ENCODE assay signal across 19 mouse cellular contexts in the genomic region with DNA sequence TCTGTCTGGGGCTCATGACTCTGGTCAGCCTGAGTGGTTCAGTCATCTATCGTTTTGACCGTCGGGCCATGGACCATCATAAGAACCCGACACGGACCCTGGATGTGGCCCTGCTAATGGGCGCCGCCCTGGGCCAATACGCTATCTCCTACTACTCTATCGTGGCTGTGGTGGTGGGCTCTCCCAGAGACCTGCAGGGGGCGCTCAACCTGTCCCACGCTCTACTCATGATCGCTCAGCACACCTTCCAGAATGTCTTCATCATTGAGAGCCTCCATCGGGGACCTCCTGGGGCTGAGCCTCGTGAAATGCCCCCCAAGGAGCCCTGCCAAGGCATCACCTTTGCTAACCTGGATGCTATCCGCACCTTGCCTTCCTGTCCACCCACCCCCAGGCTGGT. TPM values are rescaled to one million over a fixed set of nuclear protein-coding genes. Genes with fewer than 3 reads are reported as not detected.
DNase-seq lines count a peak whose midpoint lies in the region; ATAC-seq and TF ChIP-seq lines count a peak whose summit lies in the region.
"Had no signal": no experiment of that assay in that cellular context is flagged by ENCODE, and none has a peak within 500 bp of the region (broad histone marks: within the 10 kb centered on the region; RNA-seq: fewer than 3 reads in every experiment).

No protein-coding gene starts in this region.

- no peaks in the 10 kb centered on the region for H3K9me3 ChIP-seq in liver, embryonic 11.5 days (ENCODE audit: control insufficient read depth, low read length)
- no peaks in the 10 kb centered on the region for H3K9me3 ChIP-seq in E14TG2a.4 (ENCODE audit: low read length)
- H3K9me3 ChIP-seq: G1E; neural tube, embryonic 15.5 days had no signal

- H3K4me3 ChIP-seq in liver, adult 2 months (ENCODE audit: insufficient read depth, low read depth, low read length): no peak overlapping the region
- H3K4me3 ChIP-seq in liver, embryonic 11.5 days (ENCODE audit: low read depth, low read length): no peak overlapping the region
- H3K4me3 ChIP-seq in E14TG2a.4 (replicated peaks; ENCODE audit: low read length): no peak overlapping the region
- H3K4me3 ChIP-seq: neural tube, embryonic 15.5 days had no signal

- peak; percentile 29; the same call in 1 of the 2 replicates for TF ChIP-seq CTCF in liver, adult 2 months (IDR thresholded peaks at IDR 0.05; ENCODE audit: low read depth, low read length)
- TF ChIP-seq CTCF in E14TG2a.4 (conservative IDR thresholded peaks at IDR 0.05; ENCODE audit: low read length): peak; percentile 68

- DNase-seq in liver, adult 2 months (ENCODE audit: extremely low read depth, low read depth, low spot score): no peak
- DNase-seq in liver, embryonic 11.5 days (ENCODE audit: low spot score): no peak
- peak; percentile 49 for DNase-seq in A20 (ENCODE audit: low read depth, low spot score)
- no peak for DNase-seq in retina, postnatal 1 day
- DNase-seq in adrenal gland, adult (ENCODE audit: inconsistent age in 2 of 2, low spot score in 1 of 2): no peak
- DNase-seq: cerebellum, adult 9-11 months; kidney, adult 18-20 months; lung, adult 18-20 months; midbrain, embryonic 14.5 days had no signal

- no peaks in the 10 kb centered on the region for H3K79me2 ChIP-seq in liver, adult 2 months (ENCODE audit: control insufficient read depth, insufficient read depth, low read length)

- no peaks in the 10 kb centered on the region; the same call in 1 of the 2 replicates for H3K27me3 ChIP-seq in liver, adult 2 months (ENCODE audit: control insufficient read depth, insufficient read depth, low read length)
- peaks cover 65% of the 10 kb centered on the region for H3K27me3 ChIP-seq in liver, embryonic 11.5 days (replicated peaks; ENCODE audit: control insufficient read depth, insufficient read depth, low read length)
- peaks cover 80% of the 10 kb centered on the region for H3K27me3 ChIP-seq in E14TG2a.4 (ENCODE audit: insufficient read depth, low read length)

- H3K4me2 ChIP-seq in liver, embryonic 11.5 days: no peak overlapping the region
- H3K4me2 ChIP-seq: heart, embryonic 11.5 days; neural tube, embryonic 15.5 days had no signal

- no peak overlapping the region for H3K27ac ChIP-seq in liver, adult 2 months (replicated peaks; ENCODE audit: insufficient read depth, low read depth, low read length)
- H3K27ac ChIP-seq in liver, embryonic 11.5 days (ENCODE audit: low read depth, low read length): no peak overlapping the region
- H3K27ac ChIP-seq: neural tube, embryonic 15.5 days had no signal

- no peak for ATAC-seq in liver, embryonic 11.5 days (replicated peaks; ENCODE audit: low FRiP score)
- peak; percentile 57; the same call in 1 of the 2 replicates for ATAC-seq in megakaryocyte progenitor cell, adult 5-6 weeks (replicated peaks; ENCODE audit: poor library complexity)
- no peak for ATAC-seq in megakaryocyte, adult 5-6 weeks (ENCODE audit: poor library complexity, severe bottlenecking)

- H3K4me1 ChIP-seq in liver, adult 2 months (ENCODE audit: control insufficient read depth, insufficient read depth, low read length): no peaks in the 10 kb centered on the region
- no peaks in the 10 kb centered on the region for H3K4me1 ChIP-seq in liver, embryonic 11.5 days (replicated peaks; ENCODE audit: control insufficient read depth, insufficient read depth, low read length)
- peaks cover 20% of the 10 kb centered on the region for H3K4me1 ChIP-seq in E14TG2a.4 (replicated peaks; ENCODE audit: low read depth, low read length)

- H3K36me3 ChIP-seq in liver, adult 2 months (ENCODE audit: control insufficient read depth, insufficient read depth, low read length): no peaks in the 10 kb centered on the region
- H3K36me3 ChIP-seq in liver, embryonic 11.5 days (ENCODE audit: control insufficient read depth, insufficient read depth, low read length): no peaks in the 10 kb centered on the region
- H3K36me3 ChIP-seq in E14TG2a.4 (ENCODE audit: insufficient read depth, low read length): no peaks in the 10 kb centered on the region
- H3K36me3 ChIP-seq: G1E; neural tube, embryonic 15.5 days had no signal

- WGBS in liver, adult 2 months: 66% methylated on average over 15 of the region's 15 CpGs
- whole genome bisulfite sequencing in liver, embryonic 11.5 days: 63% methylated on average over 15 of the region's 15 CpGs

- no peak for TF ChIP-seq POLR2A in liver, adult 2 months (IDR thresholded peaks at IDR 0.05; ENCODE audit: extremely low read depth, insufficient read depth, low read length)

- no peak overlapping the region for H3K9ac ChIP-seq in liver, adult 2 months (ENCODE audit: low read depth, low read length)
- no peak overlapping the region for H3K9ac ChIP-seq in liver, embryonic 11.5 days (ENCODE audit: low read depth, low read length)
- H3K9ac ChIP-seq: neural tube, embryonic 15.5 days had no signal

RNA-seq across cellular contexts. Expression of gene Otop3, which starts 5.2 kb away (rescaled TPM):
- total RNA-seq in liver, adult 2 months (2014; rRNA removed): not detected in 2 replicates
- polyA plus RNA-seq in liver, adult 2 months (2012; rRNA removed): not detected in 2 replicates
- not detected in 2 replicates for polyA plus RNA-seq in liver, embryonic 11.5 days (2014; fragmentation: Nextera tagmentation; extraction: Ambion mirVana)
- not detected in 2 replicates for total RNA-seq in megakaryocyte progenitor cell, adult 5-6 weeks (2015)
- total RNA-seq in megakaryocyte progenitor cell, adult 5-6 weeks (2017): not detected in 2 replicates
- total RNA-seq in megakaryocyte, adult 5-6 weeks (2015): not detected in 2 replicates
- total RNA-seq in megakaryocyte, adult 5-6 weeks (2017): not detected in 2 replicates
- total RNA-seq: G1E; gastrocnemius, adult 18-20 months; hematopoietic stem cell, adult 5-6 weeks had no signal
- polyA plus RNA-seq: embryonic facial prominence, embryonic 11.5 days; forebrain, embryonic 11.5 days; G1E; heart, embryonic 11.5 days had no signal

RNA-seq across cellular contexts. Expression of gene Ush1g, which starts 7.5 kb away (rescaled TPM):
- 0.20 and 0.28 TPM in 2 replicates for total RNA-seq in liver, adult 2 months (2014; rRNA removed)
- polyA plus RNA-seq in liver, adult 2 months (2012; rRNA removed): 0.26 and 0.50 TPM in 2 replicates
- polyA plus RNA-seq in liver, embryonic 11.5 days (2014; fragmentation: Nextera tagmentation; extraction: Ambion mirVana): 0.52 and 0.64 TPM in 2 replicates
- not detected in 2 replicates for total RNA-seq in megakaryocyte progenitor cell, adult 5-6 weeks (2015)
- not detected in 2 replicates for total RNA-seq in megakaryocyte progenitor cell, adult 5-6 weeks (2017)
- not detected in 2 replicates for total RNA-seq in megakaryocyte, adult 5-6 weeks (2015)
- not detected in 2 replicates for total RNA-seq in megakaryocyte, adult 5-6 weeks (2017)
- total RNA-seq: hematopoietic stem cell, adult 5-6 weeks had no signal
- polyA plus RNA-seq: embryonic facial prominence, embryonic 11.5 days; forebrain, embryonic 11.5 days; G1E had no signal

RNA-seq across cellular contexts. Expression of gene Otop2, which starts 22.4 kb away (rescaled TPM):
- not detected in 2 replicates for total RNA-seq in liver, adult 2 months (2014; rRNA removed)
- polyA plus RNA-seq in liver, adult 2 months (2012; rRNA removed): not detected in 2 replicates
- not detected in 2 replicates for polyA plus RNA-seq in liver, embryonic 11.5 days (2014; fragmentation: Nextera tagmentation; extraction: Ambion mirVana)
- not detected in 2 replicates for total RNA-seq in megakaryocyte progenitor cell, adult 5-6 weeks (2015)
- not detected in 2 replicates for total RNA-seq in megakaryocyte progenitor cell, adult 5-6 weeks (2017)
- total RNA-seq in megakaryocyte, adult 5-6 weeks (2015): not detected in 2 replicates
- total RNA-seq in megakaryocyte, adult 5-6 weeks (2017): not detected in 2 replicates
- total RNA-seq: G1E; gastrocnemius, adult 18-20 months; hematopoietic stem cell, adult 5-6 weeks had no signal
- polyA plus RNA-seq: embryonic facial prominence, embryonic 11.5 days; forebrain, embryonic 11.5 days; G1E; heart, embryonic 11.5 days; midbrain, embryonic 14.5 days had no signal

RNA-seq across cellular contexts. Expression of gene Fads6, which starts 31.9 kb away (rescaled TPM):
- total RNA-seq in liver, adult 2 months (2014; rRNA removed): 56.1 and 78.8 TPM in 2 replicates
- polyA plus RNA-seq in liver, adult 2 months (2012; rRNA removed): 55.3 and 66.0 TPM in 2 replicates
- polyA plus RNA-seq in liver, embryonic 11.5 days (2014; fragmentation: Nextera tagmentation; extraction: Ambion mirVana): 3.2 and 3.4 TPM in 2 replicates
- 0.30 and 0.71 TPM in 2 replicates for total RNA-seq in megakaryocyte progenitor cell, adult 5-6 weeks (2015)
- 0.87 and 2.2 TPM in 2 replicates for total RNA-seq in megakaryocyte progenitor cell, adult 5-6 weeks (2017)
- 0.58 and 0.71 TPM in 2 replicates for total RNA-seq in megakaryocyte, adult 5-6 weeks (2015)
- total RNA-seq in megakaryocyte, adult 5-6 weeks (2017): 1.4 and 2.3 TPM in 2 replicates
- polyA plus RNA-seq: G1E had no signal

RNA-seq across cellular contexts. Expression of gene Hid1, which starts 38.2 kb away (rescaled TPM):
- total RNA-seq in liver, adult 2 months (2014; rRNA removed): 0.55 and 1.3 TPM in 2 replicates
- polyA plus RNA-seq in liver, adult 2 months (2012; rRNA removed): 1.1 and 3.1 TPM in 2 replicates
- 2.2 and 3.4 TPM in 2 replicates for polyA plus RNA-seq in liver, embryonic 11.5 days (2014; fragmentation: Nextera tagmentation; extraction: Ambion mirVana)
- 0.52 and 0.81 TPM in 2 replicates for total RNA-seq in megakaryocyte progenitor cell, adult 5-6 weeks (2015)
- total RNA-seq in megakaryocyte progenitor cell, adult 5-6 weeks (2017): 0.10 TPM in 1 of 2 replicates, not detected in the other
- total RNA-seq in megakaryocyte, adult 5-6 weeks (2015): 0.27 TPM in 1 of 2 replicates, not detected in the other
- total RNA-seq in megakaryocyte, adult 5-6 weeks (2017): 0.07 and 0.16 TPM in 2 replicates
- total RNA-seq: G1E had no signal
